16 mouse cellular contexts compared by ENCODE assay signal in genomic region chr2:33498280-33498679, GRCm38 (mm10). TPM values are rescaled to one million over a fixed set of nuclear protein-coding genes. Genes with fewer than 3 reads are reported as not detected.
DNase-seq lines count a peak whose midpoint lies in the region; ATAC-seq and TF ChIP-seq lines count a peak whose summit lies in the region.
"Had no signal": no experiment of that assay in that cellular context is flagged by ENCODE, and none has a peak within 500 bp of the region (broad histone marks: within the 10 kb centered on the region; RNA-seq: fewer than 3 reads in every experiment).

No protein-coding gene starts in this region.

- DNase-seq in kidney, adult 2 months = peak; percentile 15
- peak; percentile 20 for DNase-seq in urinary bladder, postnatal 25 days (ENCODE audit: low spot score)
- no peak for DNase-seq in urinary bladder, postnatal 4 days (ENCODE audit: low spot score in 2 of 2)
- peak; percentile 53 for DNase-seq in adrenal gland, postnatal 14 days
- DNase-seq in urinary bladder, postnatal 36 days (ENCODE audit: low spot score in 2 of 2) = peak; percentile 15 to 35
- no peak for DNase-seq in layer of hippocampus, postnatal 14 days (ENCODE audit: low spot score in 2 of 2)
- DNase-seq in gastrocnemius, adult 18-20 months (ENCODE audit: low spot score) = no peak
- DNase-seq: gastrocnemius, postnatal 25 days; lung, postnatal 14 days had no signal

- H3K4me1 ChIP-seq in kidney, adult 2 months (ENCODE audit: control insufficient read depth, insufficient read depth, low read length) = no peaks in the 10 kb centered on the region
- H3K4me1 ChIP-seq in kidney, embryonic 15.5 days = no peaks in the 10 kb centered on the region
- H3K4me1 ChIP-seq: embryonic facial prominence, embryonic 15.5 days; heart, embryonic 15.5 days; limb, embryonic 10.5 days had no signal

- ATAC-seq in kidney, embryonic 15.5 days (replicated peaks; ENCODE audit: low FRiP score) = no peak
- ATAC-seq: forebrain, embryonic 14.5 days had no signal

- no peak overlapping the region for H3K9ac ChIP-seq in kidney, embryonic 15.5 days
- H3K9ac ChIP-seq: embryonic facial prominence, embryonic 15.5 days; heart, embryonic 15.5 days; liver, embryonic 14.5 days had no signal

- no peak overlapping the region for H3K4me2 ChIP-seq in kidney, embryonic 15.5 days
- H3K4me2 ChIP-seq: embryonic facial prominence, embryonic 15.5 days; heart, embryonic 15.5 days; midbrain, embryonic 11.5 days had no signal

- 38% methylated on average over 4 of the region's 4 CpGs for WGBS in kidney, adult 2 months
- 61% methylated on average over 4 of the region's 4 CpGs for WGBS in kidney, embryonic 15.5 days

- no peak overlapping the region for H3K27ac ChIP-seq in kidney, adult 2 months (ENCODE audit: insufficient read depth, low read depth, low read length)
- no peak overlapping the region for H3K27ac ChIP-seq in kidney, embryonic 15.5 days
- H3K27ac ChIP-seq: embryonic facial prominence, embryonic 15.5 days; heart, embryonic 15.5 days; limb, embryonic 10.5 days; liver, embryonic 14.5 days had no signal

- H3K4me3 ChIP-seq in kidney, adult 2 months (ENCODE audit: insufficient read depth, low read depth, low read length) = no peak overlapping the region
- H3K4me3 ChIP-seq in kidney, embryonic 15.5 days (replicated peaks) = no peak overlapping the region
- H3K4me3 ChIP-seq: embryonic facial prominence, embryonic 15.5 days; heart, embryonic 15.5 days; limb, embryonic 10.5 days had no signal

- no peaks in the 10 kb centered on the region for H3K36me3 ChIP-seq in kidney, adult 2 months (ENCODE audit: control insufficient read depth, insufficient read depth, low read length)
- H3K36me3 ChIP-seq in kidney, embryonic 15.5 days = no peaks in the 10 kb centered on the region
- H3K36me3 ChIP-seq: embryonic facial prominence, embryonic 15.5 days; heart, embryonic 15.5 days; limb, embryonic 10.5 days had no signal

- peaks cover 4% of the 10 kb centered on the region; the same call in 1 of the 2 replicates for H3K9me3 ChIP-seq in kidney, embryonic 15.5 days (replicated peaks)
- H3K9me3 ChIP-seq: embryonic facial prominence, embryonic 15.5 days; limb, embryonic 10.5 days had no signal

- no peak for TF ChIP-seq POLR2A in kidney, adult 2 months (IDR thresholded peaks at IDR 0.05; ENCODE audit: low read depth, low read length)

- no peak for TF ChIP-seq CTCF in kidney, adult 2 months (conservative IDR thresholded peaks at IDR 0.05; ENCODE audit: insufficient read depth, insufficient read length, low read depth, low read length)

- no peaks in the 10 kb centered on the region for H3K27me3 ChIP-seq in kidney, adult 2 months (replicated peaks; ENCODE audit: control insufficient read depth, insufficient read depth, low read length)
- H3K27me3 ChIP-seq in kidney, embryonic 15.5 days = no peaks in the 10 kb centered on the region
- H3K27me3 ChIP-seq: embryonic facial prominence, embryonic 15.5 days had no signal

RNA-seq across cellular contexts. Expression of gene Zbtb43, which starts 29.9 kb away (rescaled TPM):
- polyA plus RNA-seq in kidney, adult 2 months (2012; rRNA removed) = 14.2 and 15.0 TPM in 2 replicates
- polyA plus RNA-seq in kidney, embryonic 15.5 days (2015; fragmentation: Nextera tagmentation; extraction: Ambion mirVana) = 15.6 and 17.8 TPM in 2 replicates
- total RNA-seq in adrenal gland, postnatal 14 days (2021) = 22.1 and 22.2 TPM in 2 replicates
- 10 to 100 TPM; 22.0 to 26.3 TPM for total RNA-seq in layer of hippocampus, postnatal 14 days (2021)
- total RNA-seq in gastrocnemius, adult 18-20 months (2021) = 10 to 100 TPM; 10.3 to 12.7 TPM

Comparison
In these comparisons a context has a peak if more than half of its experiments do, and no peak if none do; other contexts are left out.
1. DNase-seq: peak in kidney, adult 2 months (single experiment), urinary bladder, postnatal 25 days (single experiment), adrenal gland, postnatal 14 days (single experiment) and urinary bladder, postnatal 36 days (2 of 2); none in urinary bladder, postnatal 4 days (0 of 2), layer of hippocampus, postnatal 14 days (0 of 2) and gastrocnemius, adult 18-20 months (single experiment).